Mouse (Mus musculus) kidney, adult 2 months (tissue): ENCODE measurements around the gene Rbck1.

ENCODE experiments used
- CTCF ChIP-seq: fragments of 200-500 bp; conservative IDR thresholded peaks from 2 replicates; pipeline ENCODE4 v1.5.1; 2011; ENCODE audit warnings: low read depth, mild to moderate bottlenecking, control low read depth, low read length, moderate library complexity, mixed read lengths; ENCODE audit not compliant: insufficient read depth, insufficient read length
- POLR2A ChIP-seq: fragments of 200-500 bp; IDR thresholded peaks from one replicate; pipeline ENCODE4 v1.6.1; 2011; ENCODE audit warnings: low read depth, low read length, control low read depth

- TF ChIP-seq CTCF (no peak), POLR2A (no peak)
Observed at GRCm38 (mm10) chr2:152346776-152347465, 14.5 kb upstream of the Rbck1 start.
